Mouse (Mus musculus) forebrain, embryonic 12.5 days (tissue): ENCODE measurements at regions not wholly inside any gene's neighbourhood (a gene's known extent, or its start where the extent isn't known, plus 50 kb on each side); places are given as distances from the start of the nearest gene placed in this dataset.

ENCODE experiments used
- ATAC-seq: fragments of 200-750 bp; cut with Nextera tagmentation; 2 replicates; pipeline ENCODE4 v1.8.0; 2017; ENCODE audit warnings: moderate TSS enrichment; ENCODE audit not compliant: low FRiP score
- H3K27ac ChIP-seq: fragments of 300-500 bp; sonication (generic); 2 replicates; pipeline ENCODE4 v1.5.1; 2016; ENCODE audit warnings: mild to moderate bottlenecking
- H3K27me3 ChIP-seq: fragments of 300-500 bp; sonication (generic); 2 replicates; pipeline ENCODE4 v1.6.1; 2016; ENCODE audit warnings: mild to moderate bottlenecking
- H3K36me3 ChIP-seq: fragments of 300-500 bp; sonication (generic); replicated peaks from 2 replicates; pipeline ENCODE4 v1.6.1; 2016; ENCODE audit warnings: mild to moderate bottlenecking
- H3K4me1 ChIP-seq: fragments of 300-500 bp; sonication (generic); 2 replicates; pipeline ENCODE4 v1.6.1; 2016
- H3K4me2 ChIP-seq: fragments of 300-500 bp; sonication (generic); 2 replicates; pipeline ENCODE4 v1.6.1; 2016; ENCODE audit warnings: mild to moderate bottlenecking, moderate library complexity
- H3K4me3 ChIP-seq: fragments of 300-500 bp; sonication (generic); replicated peaks from 2 replicates; pipeline ENCODE4 v1.5.1; 2016; ENCODE audit warnings: mild to moderate bottlenecking
- H3K9ac ChIP-seq: fragments of 300-500 bp; sonication (generic); 2 replicates; pipeline ENCODE4 v1.6.1; 2016; ENCODE audit warnings: mild to moderate bottlenecking
- H3K9me3 ChIP-seq: fragments of 300-500 bp; sonication (generic); 2 replicates; pipeline ENCODE4 v1.6.1; 2016
- WGBS: fragments of 180-500 bp; shearing (Covaris S2); methylation state at CpG from one replicate; pipeline ENCODE4 v1.1.7; 2016; 5-methylcytosine and 5-hydroxymethylcytosine counted together

- Histone ChIP-seq H3K27ac (no peak overlapping the region), H3K9ac (no peak overlapping the region), H3K27me3 (no peaks in the 10 kb centered on the region), H3K36me3 (no peaks in the 10 kb centered on the region), H3K4me2 (no peak overlapping the region), H3K9me3 (no peaks in the 10 kb centered on the region), H3K4me3 (no peak overlapping the region), H3K4me1 (no peaks in the 10 kb centered on the region; the same call in 1 of the 2 replicates)
- ATAC-seq, result peak; percentile 64; the same call in 1 of the 2 replicates
These were observed 403.5 kb downstream of the Klhl13 start for GRCm38 (mm10) chrX:22961338-22961737.

- WGBS, result 27% methylated on average over 3 of the region's 3 CpGs
- Histone ChIP-seq H3K4me1 (no peaks in the 10 kb centered on the region), H3K9me3 (no peaks in the 10 kb centered on the region), H3K27ac (no peak overlapping the region), H3K4me3 (no peak overlapping the region), H3K9ac (no peak overlapping the region), H3K36me3 (no peaks in the 10 kb centered on the region), H3K27me3 (no peaks in the 10 kb centered on the region), H3K4me2 (no peak overlapping the region)
- ATAC-seq, result peak; percentile 36; the same call in 1 of the 2 replicates
These were observed 414.3 kb downstream of the Klhl13 start for GRCm38 (mm10) chrX:22950406-22951256.
